Comparison of ENCODE assay signal across 22 mouse cellular contexts in the genomic region with DNA sequence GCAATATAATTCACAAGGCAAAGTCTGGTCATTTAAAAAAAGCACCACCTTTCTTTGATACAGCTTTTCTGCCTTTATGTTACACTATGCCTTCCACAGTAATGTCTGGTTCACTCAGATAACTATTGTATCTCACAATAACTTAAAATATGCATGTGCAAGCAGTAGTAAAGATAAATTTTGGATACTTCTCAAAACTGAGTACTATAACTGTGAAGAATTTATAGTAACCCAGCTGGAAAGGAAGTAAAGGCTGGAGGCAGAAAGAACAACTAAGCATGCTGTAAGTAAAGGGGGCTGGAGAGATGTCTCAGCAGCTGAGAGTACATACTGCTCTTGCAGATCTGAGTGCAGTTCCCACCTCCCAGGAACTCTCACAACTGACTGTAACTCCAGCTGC. TPM values are rescaled to one million over a fixed set of nuclear protein-coding genes. Genes with fewer than 3 reads are reported as not detected.
DNase-seq lines count a peak whose midpoint lies in the region; ATAC-seq and TF ChIP-seq lines count a peak whose summit lies in the region.
"Had no signal": no experiment of that assay in that cellular context is flagged by ENCODE, and none has a peak within 500 bp of the region (broad histone marks: within the 10 kb centered on the region; RNA-seq: fewer than 3 reads in every experiment).

No protein-coding gene starts in this region.

- ATAC-seq in limb, embryonic 15.5 days (ENCODE audit: insufficient number of reproducible peaks, low FRiP score, low TSS enrichment, low read depth) = no peak
- no peak for ATAC-seq in liver, embryonic 14.5 days (ENCODE audit: insufficient read depth)
- ATAC-seq in neural tube, embryonic 15.5 days (ENCODE audit: low FRiP score) = no peak
- ATAC-seq: forebrain, embryonic 16.5 days; inflammation-experienced regulatory T-cells, adult 6 months had no signal

- TF ChIP-seq CTCF in liver, embryonic 14.5 days (IDR thresholded peaks at IDR 0.05; ENCODE audit: low read depth) = no peak

- no peak for DNase-seq in limb, embryonic 10.5 days (ENCODE audit: low spot score)
- DNase-seq in brain, adult 2 months (ENCODE audit: low read depth, low spot score) = peak; percentile 35
- DNase-seq in liver, embryonic 14.5 days (ENCODE audit: low read depth in 3 of 3, low spot score in 3 of 3) = peak in 2 of 3 experiments; percentile 16 to 24
- no peak for DNase-seq in retina, embryonic 14.5 days (ENCODE audit: low spot score)
- DNase-seq in adrenal gland, adult 18-20 months (ENCODE audit: low spot score in 2 of 2) = no peak
- DNase-seq: adrenal gland, adult 2 months; cerebellum, adult 11-12 months; cerebellum, postnatal 36 days; gastrocnemius, adult 2 months; heart, adult 11 months; right cerebral cortex, postnatal 14 days; thymus, postnatal 36 days had no signal

- H3K4me1 ChIP-seq in limb, embryonic 15.5 days = no peaks in the 10 kb centered on the region
- no peaks in the 10 kb centered on the region for H3K4me1 ChIP-seq in limb, embryonic 10.5 days
- H3K4me1 ChIP-seq in liver, embryonic 14.5 days (replicated peaks; ENCODE audit: control insufficient read depth in 2 of 2, insufficient read depth in 2 of 2, low read length in 1 of 2) = peaks cover 14% of the 10 kb centered on the region in 2 experiments
- no peaks in the 10 kb centered on the region for H3K4me1 ChIP-seq in neural tube, embryonic 15.5 days
- H3K4me1 ChIP-seq: hindbrain, embryonic 12.5 days; kidney, embryonic 15.5 days; neural tube, embryonic 12.5 days had no signal

- 0 out of 2 replicates have a peak, but pooled peaks cover 8% of the 10 kb centered on the region for H3K36me3 ChIP-seq in limb, embryonic 15.5 days
- peaks cover 49% of the 10 kb centered on the region for H3K36me3 ChIP-seq in limb, embryonic 10.5 days
- H3K36me3 ChIP-seq in liver, embryonic 14.5 days (replicated peaks; ENCODE audit: control insufficient read depth, insufficient read depth, low read depth) = peaks cover 8% of the 10 kb centered on the region
- H3K36me3 ChIP-seq in neural tube, embryonic 15.5 days = peaks cover 5% of the 10 kb centered on the region

- TF ChIP-seq EP300 in liver, embryonic 14.5 days (IDR thresholded peaks at IDR 0.05; ENCODE audit: low read depth) = no peak

- no peak overlapping the region for H3K27ac ChIP-seq in limb, embryonic 15.5 days
- no peak overlapping the region for H3K27ac ChIP-seq in limb, embryonic 10.5 days
- no peak overlapping the region for H3K27ac ChIP-seq in liver, embryonic 14.5 days
- H3K27ac ChIP-seq in neural tube, embryonic 15.5 days (replicated peaks) = no peak overlapping the region
- H3K27ac ChIP-seq: gastrocnemius, adult 2 months; heart, embryonic 15.5 days; hindbrain, embryonic 12.5 days; kidney, embryonic 15.5 days; limb, embryonic 12.5 days; neural tube, embryonic 12.5 days had no signal

- 0 out of 2 replicates have a peak overlapping the region, but pooled peaks have one; percentile 2 for H3K9ac ChIP-seq in limb, embryonic 15.5 days
- no peak overlapping the region for H3K9ac ChIP-seq in liver, embryonic 14.5 days (replicated peaks)
- H3K9ac ChIP-seq in neural tube, embryonic 15.5 days (replicated peaks) = no peak overlapping the region
- H3K9ac ChIP-seq: heart, embryonic 15.5 days; hindbrain, embryonic 12.5 days; kidney, embryonic 15.5 days; limb, embryonic 12.5 days; neural tube, embryonic 12.5 days had no signal

- no peaks in the 10 kb centered on the region for H3K9me3 ChIP-seq in limb, embryonic 15.5 days
- no peaks in the 10 kb centered on the region for H3K9me3 ChIP-seq in limb, embryonic 10.5 days (replicated peaks)
- no peaks in the 10 kb centered on the region for H3K9me3 ChIP-seq in liver, embryonic 14.5 days (ENCODE audit: control insufficient read depth, low read length)
- H3K9me3 ChIP-seq in neural tube, embryonic 15.5 days (replicated peaks) = no peaks in the 10 kb centered on the region
- H3K9me3 ChIP-seq: heart, embryonic 15.5 days; hindbrain, embryonic 12.5 days; kidney, embryonic 15.5 days; limb, embryonic 12.5 days; neural tube, embryonic 12.5 days had no signal

- H3K27me3 ChIP-seq in limb, embryonic 15.5 days = no peaks in the 10 kb centered on the region
- H3K27me3 ChIP-seq in limb, embryonic 10.5 days (ENCODE audit: low read depth, poor library complexity, severe bottlenecking) = no peaks in the 10 kb centered on the region
- H3K27me3 ChIP-seq in liver, embryonic 14.5 days (ENCODE audit: control insufficient read depth, insufficient read depth, low read length) = no peaks in the 10 kb centered on the region
- H3K27me3 ChIP-seq in neural tube, embryonic 15.5 days (replicated peaks) = no peaks in the 10 kb centered on the region
- H3K27me3 ChIP-seq: heart, embryonic 15.5 days; hindbrain, embryonic 12.5 days; kidney, embryonic 15.5 days; limb, embryonic 12.5 days; neural tube, embryonic 12.5 days had no signal

- no peak overlapping the region for H3K4me3 ChIP-seq in limb, embryonic 15.5 days
- no peak overlapping the region for H3K4me3 ChIP-seq in limb, embryonic 10.5 days
- no peak overlapping the region for H3K4me3 ChIP-seq in liver, embryonic 14.5 days (ENCODE audit: insufficient read depth in 1 of 2, low read depth in 2 of 2, low read length in 2 of 2)
- no peak overlapping the region for H3K4me3 ChIP-seq in neural tube, embryonic 15.5 days (replicated peaks)
- H3K4me3 ChIP-seq: gastrocnemius, adult 2 months; heart, embryonic 15.5 days; hindbrain, embryonic 12.5 days; kidney, embryonic 15.5 days; limb, embryonic 12.5 days; neural tube, embryonic 12.5 days had no signal

- no peak overlapping the region for H3K4me2 ChIP-seq in limb, embryonic 15.5 days
- peak overlapping the region; percentile 9; the same call in 1 of the 2 replicates for H3K4me2 ChIP-seq in liver, embryonic 14.5 days (ENCODE audit: low read depth)
- no peak overlapping the region for H3K4me2 ChIP-seq in neural tube, embryonic 15.5 days
- H3K4me2 ChIP-seq: heart, embryonic 15.5 days; hindbrain, embryonic 12.5 days; kidney, embryonic 15.5 days; limb, embryonic 12.5 days; midbrain, embryonic 11.5 days; neural tube, embryonic 12.5 days had no signal

RNA-seq across cellular contexts. Expression of gene St7l, which starts 8.9 kb away (rescaled TPM):
- 40.7 and 45.0 TPM in 2 replicates for polyA plus RNA-seq in limb, embryonic 15.5 days (2015; fragmentation: Nextera tagmentation; extraction: Ambion mirVana)
- polyA plus RNA-seq in limb, embryonic 10.5 days (2016; fragmentation: Nextera tagmentation; extraction: Ambion mirVana) = 25.8 and 31.0 TPM in 2 replicates
- polyA plus RNA-seq in liver, embryonic 14.5 days (2012; rRNA removed) = 3.0 and 3.9 TPM in 2 replicates
- 8.9 and 11.1 TPM in 2 replicates for polyA plus RNA-seq in liver, embryonic 14.5 days (2014; fragmentation: Nextera tagmentation; extraction: Ambion mirVana)
- 10 to 100 TPM; 44.5 to 59.5 TPM for total RNA-seq in adrenal gland, adult 18-20 months (2021)
- polyA plus RNA-seq in neural tube, embryonic 15.5 days (2015; fragmentation: Nextera tagmentation; extraction: Ambion mirVana) = 33.6 and 34.6 TPM in 2 replicates

RNA-seq across cellular contexts. Expression of gene Capza1, which starts 9.4 kb away (rescaled TPM):
- polyA plus RNA-seq in limb, embryonic 15.5 days (2015; fragmentation: Nextera tagmentation; extraction: Ambion mirVana) = 194 and 201 TPM in 2 replicates
- polyA plus RNA-seq in limb, embryonic 10.5 days (2016; fragmentation: Nextera tagmentation; extraction: Ambion mirVana) = 188 and 200 TPM in 2 replicates
- polyA plus RNA-seq in liver, embryonic 14.5 days (2012; rRNA removed) = 23.4 and 30.4 TPM in 2 replicates
- polyA plus RNA-seq in liver, embryonic 14.5 days (2014; fragmentation: Nextera tagmentation; extraction: Ambion mirVana) = 84.0 and 89.6 TPM in 2 replicates
- total RNA-seq in adrenal gland, adult 18-20 months (2021) = 10 to 100 TPM; 88.8 to 93.1 TPM
- 144 and 167 TPM in 2 replicates for polyA plus RNA-seq in neural tube, embryonic 15.5 days (2015; fragmentation: Nextera tagmentation; extraction: Ambion mirVana)

RNA-seq across cellular contexts. Expression of gene Mov10, which starts 36.5 kb away (rescaled TPM):
- polyA plus RNA-seq in limb, embryonic 15.5 days (2015; fragmentation: Nextera tagmentation; extraction: Ambion mirVana) = 48.7 and 50.7 TPM in 2 replicates
- 53.4 and 71.0 TPM in 2 replicates for polyA plus RNA-seq in limb, embryonic 10.5 days (2016; fragmentation: Nextera tagmentation; extraction: Ambion mirVana)
- polyA plus RNA-seq in liver, embryonic 14.5 days (2012; rRNA removed) = 8.1 and 8.3 TPM in 2 replicates
- polyA plus RNA-seq in liver, embryonic 14.5 days (2014; fragmentation: Nextera tagmentation; extraction: Ambion mirVana) = 16.3 and 19.8 TPM in 2 replicates
- 10 to 100 TPM in 1 of 2 experiments, 1 to 10 TPM in 1; 9.0 to 15.0 TPM for total RNA-seq in adrenal gland, adult 18-20 months (2021)
- polyA plus RNA-seq in neural tube, embryonic 15.5 days (2015; fragmentation: Nextera tagmentation; extraction: Ambion mirVana) = 11.9 and 24.5 TPM in 2 replicates

Comparison
In these comparisons a context has a peak if more than half of its experiments do, and no peak if none do; other contexts are left out.
1. DNase-seq: peak in brain, adult 2 months (single experiment) and liver, embryonic 14.5 days (2 of 3); none in limb, embryonic 10.5 days (single experiment), retina, embryonic 14.5 days (single experiment) and adrenal gland, adult 18-20 months (0 of 2).